Mouse (Mus musculus) heart, postnatal 0 days (tissue): ENCODE results near the gene Hist1h4h.

Source experiments
- CTCF ChIP-seq: IDR thresholded peaks from 2 replicates; pipeline ENCODE4 v1.5.1; 2016; ENCODE audit warnings: antibody characterized with exemption, control low read depth, low read depth
- EP300 ChIP-seq: IDR thresholded peaks from 2 replicates; pipeline ENCODE4 v1.6.1; 2016; ENCODE audit warnings: antibody characterized with exemption, low read depth

- TF ChIP-seq CTCF (no peak), EP300 (peak; percentile 35; the same call in 1 of the 2 replicates)
These were observed 13.8 kb upstream of the Hist1h4h start for GRCm38 (mm10) chr13:23516822-23517602.
